Mouse (Mus musculus): ENCODE measurements around the gene Lrrc74a.

DNA sequence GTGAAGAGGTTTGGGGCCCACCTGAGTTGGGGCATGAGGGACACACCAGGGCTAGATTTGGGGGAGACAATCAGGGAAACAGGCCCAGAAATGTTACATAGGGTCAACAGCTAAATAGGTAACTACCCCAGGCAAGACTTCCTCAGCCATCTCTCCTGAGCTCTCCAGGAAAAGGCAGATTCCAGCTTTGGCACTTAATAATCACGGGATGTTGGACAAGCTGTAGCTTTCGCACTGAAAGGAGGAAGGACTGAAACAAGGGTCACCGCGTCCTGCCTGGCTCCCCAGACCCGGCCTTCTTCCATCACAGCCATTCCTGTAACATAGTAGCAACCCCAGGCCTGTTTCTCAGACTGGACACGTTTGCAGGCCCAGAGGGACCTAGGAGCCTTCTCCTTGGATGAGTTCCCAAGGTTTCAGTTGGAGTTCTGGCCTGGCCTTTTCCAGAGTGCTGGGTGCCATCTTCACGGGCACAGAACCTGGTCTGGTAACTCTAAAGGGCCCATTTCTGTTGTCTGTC lies 42.2 kb downstream of the Lrrc74a start:
- TF ChIP-seq HCFC1 (IDR thresholded peaks at IDR 0.05; ENCODE audit: borderline replicate concordance, insufficient read depth, low read length), result no peak
- no peak for TF ChIP-seq ZNF384 (IDR thresholded peaks at IDR 0.05; ENCODE audit: low read depth, low read length)
- TF ChIP-seq CHD2 (IDR thresholded peaks at IDR 0.05; ENCODE audit: low read depth, low read length), result no peak
- no peak for TF ChIP-seq MAFK (IDR thresholded peaks at IDR 0.05; ENCODE audit: insufficient read depth, low read depth, low read length)

Data from ES-E14 (cell line).